8 mouse cellular contexts compared by ENCODE assay signal in the genomic region with DNA sequence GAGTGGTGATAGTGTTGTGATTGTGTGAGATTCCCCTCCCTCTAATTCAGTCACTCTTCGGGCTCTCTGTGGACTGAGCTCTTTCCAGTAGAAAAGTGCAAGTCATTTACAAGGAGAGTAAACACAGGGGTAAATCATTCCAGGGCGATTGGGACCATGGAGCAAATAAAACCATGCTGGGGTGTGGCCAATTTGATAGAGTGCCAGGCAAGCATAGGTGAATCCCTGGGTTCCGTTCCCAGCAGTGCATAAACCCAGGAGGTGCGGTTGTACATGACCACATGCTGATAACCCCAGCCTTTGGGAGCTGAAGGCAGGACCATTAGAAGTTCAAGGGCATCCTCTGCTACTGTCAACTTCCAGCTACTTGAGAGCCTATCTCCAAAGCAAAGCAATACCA. TPM values are rescaled to one million over a fixed set of nuclear protein-coding genes. Genes with fewer than 3 reads are reported as not detected.
DNase-seq lines count a peak whose midpoint lies in the region; ATAC-seq and TF ChIP-seq lines count a peak whose summit lies in the region.

No protein-coding gene starts in this region.

- no peak for TF ChIP-seq POLR2A in cortical plate, adult 2 months (IDR thresholded peaks at IDR 0.05; ENCODE audit: extremely low read depth, insufficient read depth, low read length)

- H3K4me3 ChIP-seq in cortical plate, adult 2 months (ENCODE audit: insufficient read depth, low read length) = peak overlapping the region; percentile 74; the same call in 1 of the 2 replicates
- peak overlapping the region; percentile 60 for H3K4me3 ChIP-seq in hindbrain, postnatal 0 days (ENCODE audit: low read length)
- H3K4me3 ChIP-seq in liver, embryonic 16.5 days (ENCODE audit: low read depth, low read length) = peak overlapping the region; percentile 47

- no peaks in the 10 kb centered on the region for H3K9me3 ChIP-seq in hindbrain, postnatal 0 days (ENCODE audit: low read length)
- H3K9me3 ChIP-seq in liver, embryonic 16.5 days (replicated peaks; ENCODE audit: control insufficient read depth, low read length) = no peaks in the 10 kb centered on the region

- peak overlapping the region; percentile 92 for H3K4me2 ChIP-seq in hindbrain, postnatal 0 days (ENCODE audit: low read depth, low read length)
- H3K4me2 ChIP-seq in liver, embryonic 16.5 days (ENCODE audit: low read depth, low read length) = peak overlapping the region; percentile 48

- no peak for TF ChIP-seq CTCF in cortical plate, adult 2 months (IDR thresholded peaks at IDR 0.05; ENCODE audit: extremely low read depth, insufficient read depth, low read length)
- TF ChIP-seq CTCF in hindbrain, postnatal 0 days (IDR thresholded peaks at IDR 0.05; ENCODE audit: low read depth) = no peak

- H3K4me1 ChIP-seq in cortical plate, adult 2 months (ENCODE audit: control insufficient read depth, insufficient read depth, low read length) = peaks cover 3% of the 10 kb centered on the region
- 0 out of 2 replicates have a peak, but pooled peaks cover 4% of the 10 kb centered on the region for H3K4me1 ChIP-seq in hindbrain, postnatal 0 days (ENCODE audit: insufficient read depth, low read length)
- H3K4me1 ChIP-seq in liver, embryonic 16.5 days (ENCODE audit: control insufficient read depth, low read depth, low read length) = no peaks in the 10 kb centered on the region

- H3K9ac ChIP-seq in hindbrain, postnatal 0 days (replicated peaks; ENCODE audit: low read length) = peak overlapping the region; percentile 84; the same call in 1 of the 2 replicates
- H3K9ac ChIP-seq in liver, embryonic 16.5 days (ENCODE audit: low read depth, low read length) = no peak overlapping the region

- no peaks in the 10 kb centered on the region for H3K36me3 ChIP-seq in hindbrain, postnatal 0 days (ENCODE audit: insufficient read depth, low read length)
- H3K36me3 ChIP-seq in liver, embryonic 16.5 days (ENCODE audit: control insufficient read depth, insufficient read depth) = no peaks in the 10 kb centered on the region

- no peak for ATAC-seq in hindbrain, postnatal 0 days
- no peak for ATAC-seq in liver, embryonic 16.5 days (ENCODE audit: low read depth)

- DNase-seq in embryo, embryonic 10.5 days (ENCODE audit: low spot score) = peak; percentile 9
- no peak for DNase-seq in embryo, embryonic 11 days
- DNase-seq in hindbrain, postnatal 0 days (ENCODE audit: low spot score) = no peak
- DNase-seq in ovary, adult 18-20 months (ENCODE audit: low spot score) = no peak
- no peak for DNase-seq in layer of hippocampus, postnatal 25 days (ENCODE audit: extremely low spot score in 1 of 2, low spot score in 1 of 2)
- no peak for DNase-seq in right cerebral cortex, postnatal 14 days

- WGBS in hindbrain, postnatal 0 days = 38% methylated on average over 4 of the region's 4 CpGs
- 21% methylated on average over 4 of the region's 4 CpGs for WGBS in liver, embryonic 16.5 days (ENCODE audit: insufficient replicate concordance)

- H3K27me3 ChIP-seq in hindbrain, postnatal 0 days (ENCODE audit: insufficient read depth, low read length) = no peaks in the 10 kb centered on the region
- peaks cover 23% of the 10 kb centered on the region for H3K27me3 ChIP-seq in liver, embryonic 16.5 days (ENCODE audit: control insufficient read depth, insufficient read depth, low read depth, low read length)

- H3K27ac ChIP-seq in cortical plate, adult 2 months (ENCODE audit: insufficient read depth, low read length) = no peak overlapping the region
- H3K27ac ChIP-seq in hindbrain, postnatal 0 days = no peak overlapping the region
- H3K27ac ChIP-seq in liver, embryonic 16.5 days (ENCODE audit: low read length) = no peak overlapping the region

RNA-seq across cellular contexts. Expression of gene Slc15a4, which starts 0.5 kb away (rescaled TPM):
- 21.3 and 32.0 TPM in 2 replicates for polyA plus RNA-seq in cortical plate, adult 2 months (2012; rRNA removed)
- 41.2 and 45.0 TPM in 2 replicates for total RNA-seq in hindbrain, postnatal 0 days (2014; rRNA removed)
- polyA plus RNA-seq in hindbrain, postnatal 0 days (2015; fragmentation: Nextera tagmentation; extraction: Ambion mirVana) = 18.5 and 21.1 TPM in 2 replicates
- 7.9 and 10.7 TPM in 2 replicates for polyA plus RNA-seq in liver, embryonic 16.5 days (2015; fragmentation: Nextera tagmentation; extraction: Ambion mirVana)
- total RNA-seq in layer of hippocampus, postnatal 25 days (2021) = 10 to 100 TPM; 23.7 to 27.2 TPM

RNA-seq across cellular contexts. Expression of gene Glt1d1, which starts 1.1 kb away (rescaled TPM):
- polyA plus RNA-seq in cortical plate, adult 2 months (2012; rRNA removed) = 20.5 and 20.9 TPM in 2 replicates
- total RNA-seq in hindbrain, postnatal 0 days (2014; rRNA removed) = 6.6 and 8.9 TPM in 2 replicates
- polyA plus RNA-seq in hindbrain, postnatal 0 days (2015; fragmentation: Nextera tagmentation; extraction: Ambion mirVana) = 2.9 and 3.3 TPM in 2 replicates
- 0.07 and 0.09 TPM in 2 replicates for polyA plus RNA-seq in liver, embryonic 16.5 days (2015; fragmentation: Nextera tagmentation; extraction: Ambion mirVana)
- total RNA-seq in layer of hippocampus, postnatal 25 days (2021) = 10 to 100 TPM; 21.3 to 23.0 TPM
